Mouse (Mus musculus): Measurements from ENCODE around the gene Zfp2.

DNA sequence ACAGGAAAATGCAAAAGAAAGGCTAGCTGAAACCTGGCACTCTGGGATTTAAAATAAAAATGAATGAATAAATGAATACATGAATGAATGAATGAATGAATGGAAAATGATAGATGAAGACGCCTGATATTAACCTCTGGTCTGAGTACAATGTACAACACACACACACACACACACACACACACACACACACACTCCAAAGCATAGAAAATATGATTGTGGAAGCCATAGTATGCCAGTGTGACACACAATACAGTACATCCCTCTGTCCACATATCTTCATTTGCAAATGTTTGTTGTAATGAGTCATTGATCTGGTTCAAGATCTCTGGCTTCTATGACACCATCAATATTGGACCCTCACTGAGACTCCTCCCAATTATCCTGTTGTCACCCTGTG is 16.1 kb upstream of the Zfp2 start:
- TF ChIP-seq MAX (IDR thresholded peaks at IDR 0.05; ENCODE audit: low read length): no peak
- TF ChIP-seq IRF4 (IDR thresholded peaks at IDR 0.05; ENCODE audit: low read depth, low read length): no peak
- no peak for TF ChIP-seq CTCF (conservative IDR thresholded peaks at IDR 0.05 in 1 of 2, IDR thresholded peaks at IDR 0.05 in 1 of 2; ENCODE audit: low read depth in 2 of 2, low read length in 2 of 2)
- no peak for TF ChIP-seq CHD2 (IDR thresholded peaks at IDR 0.05; ENCODE audit: low read length)
- no peak for TF ChIP-seq NELFE (IDR thresholded peaks at IDR 0.05; ENCODE audit: low read depth, low read length)
- no peak for TF ChIP-seq POLR2A (IDR thresholded peaks at IDR 0.05; ENCODE audit: low read depth, low read length)
- TF ChIP-seq ETS1 (conservative IDR thresholded peaks at IDR 0.05; ENCODE audit: low read depth, low read length): no peak
- TF ChIP-seq MXI1 (IDR thresholded peaks at IDR 0.05; ENCODE audit: low read depth, low read length): no peak
- no peak for TF ChIP-seq BHLHE40 (IDR thresholded peaks at IDR 0.05; ENCODE audit: low read depth, low read length)
- no peak for TF ChIP-seq E2F4 (IDR thresholded peaks at IDR 0.05; ENCODE audit: insufficient replicate concordance, low read depth, low read length)
- TF ChIP-seq USF1 (IDR thresholded peaks at IDR 0.05; ENCODE audit: low read depth, low read length): no peak
- TF ChIP-seq EP300 (IDR thresholded peaks at IDR 0.05; ENCODE audit: low read length): no peak
- no peak for TF ChIP-seq SIN3A (IDR thresholded peaks at IDR 0.05; ENCODE audit: low read length)
- TF ChIP-seq RCOR1 (conservative IDR thresholded peaks at IDR 0.05; ENCODE audit: low read depth, low read length): no peak
